Mouse (Mus musculus) kidney, adult 8-10 months (tissue): Measurements from ENCODE around the gene Slc27a1.

Experiments used
- DNase-seq, 2 experiments: peaks; one replicate each; pipeline ENCODE4 v3.0.0; 2022

Slc27a1 gene

DNA sequence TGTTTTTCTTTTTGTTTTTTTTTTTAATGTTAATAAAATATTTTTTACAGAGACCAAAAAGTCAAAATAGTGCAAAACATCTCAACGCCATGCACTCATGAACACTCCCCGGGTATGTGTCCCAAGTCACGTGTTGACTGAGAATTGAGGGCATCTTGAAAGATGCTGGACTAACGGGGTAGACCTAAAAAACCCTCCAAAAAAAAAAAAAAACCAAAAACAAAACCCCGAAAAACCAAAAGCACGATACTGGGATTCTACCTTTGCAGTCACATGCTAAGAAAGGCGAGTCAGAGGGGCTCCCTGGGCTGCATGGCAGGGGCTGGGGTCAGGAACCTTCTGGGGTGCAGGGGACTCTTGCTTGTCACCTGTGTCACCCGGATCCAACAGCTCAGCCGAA is 58.1 kb downstream of the Slc27a1 start:
- DNase-seq: no peak

- no peak for DNase-seq
Measured at GRCm38 (mm10) chr8:71627265-71628099, 58.8 kb downstream of the Slc27a1 start.

DNA sequence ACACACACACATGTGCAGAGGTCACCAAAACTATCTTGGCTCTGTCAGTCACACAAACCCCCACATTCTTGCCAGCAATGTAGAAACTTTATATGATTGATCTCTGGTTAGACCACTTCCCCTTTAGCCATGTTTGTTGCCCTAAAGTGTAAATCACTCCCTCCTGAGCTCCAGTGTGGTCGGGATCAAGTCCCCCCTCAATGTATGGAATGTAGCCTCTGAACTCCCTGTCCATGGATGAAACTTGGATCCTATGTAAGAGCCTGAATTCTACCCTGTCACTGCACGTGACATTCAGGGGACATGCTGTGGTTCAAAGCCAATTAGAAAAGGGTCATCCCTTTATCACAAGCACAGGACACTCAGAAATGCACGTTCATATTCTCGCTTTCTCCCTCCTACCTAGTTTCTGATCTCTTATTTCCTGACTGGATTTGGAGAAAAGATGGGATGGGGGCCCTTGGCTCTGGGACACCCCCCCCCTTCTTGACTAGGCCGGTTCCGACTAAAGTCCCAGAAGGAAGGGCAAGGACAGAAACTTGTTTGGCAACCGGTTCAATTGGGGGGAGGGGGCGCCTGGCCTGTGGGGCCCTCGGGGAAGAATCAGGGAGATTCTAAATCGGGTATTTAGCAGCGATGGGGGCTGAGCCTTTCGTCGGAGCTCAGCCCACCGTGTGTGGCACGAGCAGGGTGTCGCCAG is 59.9 kb downstream of the Slc27a1 start:
- no peak for DNase-seq

- peak; percentile 92 to 94 for DNase-seq
Measured at GRCm38 (mm10) chr8:71629096-71629697, 60.5 kb downstream of the Slc27a1 start.

DNA sequence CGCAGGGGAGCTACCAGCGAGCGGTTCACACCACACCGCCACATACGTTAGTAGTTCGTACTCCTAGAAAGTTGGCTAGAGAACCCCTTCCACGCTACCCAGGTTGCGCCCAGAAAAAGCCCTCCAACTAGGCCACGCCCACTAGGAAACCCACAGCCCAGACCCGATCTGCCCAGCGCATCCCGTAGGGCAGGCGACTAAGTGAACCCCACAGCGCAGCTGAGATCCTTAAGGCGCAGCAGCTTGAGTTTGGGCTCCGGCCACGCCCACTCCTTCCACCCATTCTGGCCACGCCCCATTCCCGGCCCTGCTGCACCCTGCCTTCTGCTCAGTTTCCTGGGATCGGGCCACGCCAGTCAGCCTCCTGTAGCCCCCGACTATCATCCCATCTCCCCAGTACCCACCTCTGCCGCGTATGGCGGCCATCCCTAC is 61.1 kb downstream of the Slc27a1 start:
- DNase-seq: peak; percentile 43 to 60

DNA sequence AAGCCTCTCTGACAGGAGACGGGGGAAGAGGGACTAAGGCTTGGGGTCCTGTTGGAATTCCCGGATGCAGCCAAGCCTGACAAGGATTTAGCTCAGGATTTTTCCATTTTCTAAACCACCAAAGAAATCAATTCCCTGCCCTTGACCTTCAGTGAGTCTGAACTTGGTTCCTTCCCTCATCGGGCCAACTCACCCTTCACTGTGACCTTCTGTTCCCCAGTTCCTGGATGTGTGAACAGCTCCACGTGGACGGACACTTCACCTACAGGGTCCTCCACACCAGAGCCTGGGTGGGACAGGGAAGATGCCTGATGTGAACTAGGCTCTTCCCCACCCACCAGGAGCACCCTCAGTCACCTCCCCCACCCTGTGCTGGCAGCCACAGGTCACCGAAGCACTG is 62.1 kb downstream of the Slc27a1 start:
- no peak for DNase-seq

GRCm38 (mm10) chr8:71631897-71632296 is 63.2 kb downstream of the Slc27a1 start:
- DNase-seq: no peak

GRCm38 (mm10) chr8:71633164-71633563 is 64.5 kb downstream of the Slc27a1 start:
- DNase-seq: peak in 1 of 2 experiments; percentile 42

GRCm38 (mm10) chr8:71633981-71634667 is 65.4 kb downstream of the Slc27a1 start:
- peak; percentile 50 to 65 for DNase-seq
